Mouse (Mus musculus) brain, adult 2 months (tissue): ENCODE results near the gene Tmem262.

Experiments used
- DNase-seq: peaks from one replicate; pipeline ENCODE4 v3.0.0; 2011; ENCODE audit warnings: low read depth, low spot score

The Tmem262 gene

DNA sequence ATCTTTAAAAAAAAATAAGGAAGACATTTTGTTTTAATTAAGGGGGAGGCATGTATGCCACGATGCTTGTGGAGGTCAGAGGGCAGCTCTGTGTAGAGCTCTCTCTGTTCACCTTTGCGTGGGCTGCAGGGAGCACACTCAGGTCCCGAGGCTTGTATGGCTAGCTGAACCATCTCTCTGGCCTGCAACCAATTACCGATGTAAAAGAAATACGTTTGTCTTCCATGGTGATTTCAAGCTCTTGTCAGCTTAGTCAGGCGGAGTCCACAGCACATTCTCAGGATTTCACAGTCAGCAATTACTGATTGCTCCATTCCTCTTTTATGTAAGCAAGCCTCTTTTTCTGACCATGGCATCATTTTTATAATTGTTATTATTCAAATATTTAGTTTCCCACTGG, 21.4 kb downstream of the Tmem262 start:
- no peak for DNase-seq

DNA sequence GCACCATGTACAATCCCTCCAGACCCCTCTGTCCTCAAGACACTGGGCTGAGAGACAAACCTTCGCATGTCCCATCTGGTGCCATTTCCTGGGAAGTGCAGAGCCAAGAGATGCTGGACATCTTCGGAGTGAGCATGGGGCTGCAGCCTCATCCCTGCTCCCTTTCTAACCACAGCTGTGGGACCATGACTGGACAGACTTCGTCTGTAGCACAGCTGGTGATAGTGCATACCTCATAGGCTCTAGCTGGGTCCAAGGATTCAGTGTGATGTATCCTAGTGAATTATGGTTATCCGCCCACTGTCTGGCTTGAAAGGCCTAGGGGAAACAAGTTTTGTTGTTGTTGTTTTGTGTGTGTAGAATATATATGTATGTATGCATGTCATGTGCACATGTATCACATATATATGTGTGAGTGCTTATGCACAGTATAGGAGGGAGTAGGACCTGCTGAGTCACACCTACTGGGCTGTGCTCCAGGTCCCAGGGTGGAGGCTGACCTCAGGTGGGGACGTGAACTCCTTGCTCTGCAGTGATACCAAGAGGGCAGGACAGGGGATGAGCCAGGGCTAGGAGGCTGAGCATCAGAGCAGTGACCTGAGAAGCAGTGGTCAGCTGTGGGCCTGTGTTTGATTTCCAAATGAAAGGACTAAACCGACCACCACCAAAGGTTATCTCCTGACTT, 22.5 kb downstream of the Tmem262 start:
- DNase-seq = no peak

DNA sequence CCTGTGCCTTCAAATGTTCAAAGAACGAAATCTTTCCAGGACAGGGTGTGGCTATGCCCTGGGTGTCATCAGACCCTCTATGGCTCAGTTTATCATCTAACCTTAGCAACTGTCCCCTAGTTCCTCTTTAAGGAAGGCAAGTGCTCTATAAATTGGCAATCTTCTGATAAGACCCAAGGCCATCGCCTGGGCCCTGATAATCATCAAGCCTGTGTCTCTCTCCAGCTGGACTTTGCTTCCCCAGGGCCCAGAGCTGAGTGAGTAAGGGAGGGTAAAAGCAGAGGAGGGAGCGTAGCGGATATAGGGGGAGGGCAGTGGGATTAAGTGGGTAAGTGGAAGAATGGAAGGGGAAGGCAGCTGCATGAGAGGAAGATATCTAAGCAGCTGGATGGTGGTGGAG, 24.6 kb downstream of the Tmem262 start:
- DNase-seq = no peak

DNA sequence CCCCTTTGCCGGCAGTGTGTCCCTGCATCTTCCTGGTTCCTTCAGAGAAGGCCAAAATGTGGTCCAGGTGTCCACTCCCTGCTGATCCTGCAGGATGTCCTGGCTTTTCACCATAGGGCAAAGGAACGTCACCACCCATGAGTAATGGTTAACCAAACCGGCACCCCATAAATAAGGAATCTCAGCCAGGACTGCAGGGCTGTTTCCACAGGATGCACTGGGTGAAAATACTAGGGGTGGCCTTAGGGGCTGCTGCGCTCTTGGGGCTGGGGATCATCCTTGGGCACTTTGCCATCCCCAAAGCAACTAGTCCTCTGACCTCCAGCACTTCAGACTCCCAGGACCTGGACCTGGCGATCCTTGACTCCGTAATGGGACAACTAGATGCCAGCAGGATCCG, 25.8 kb downstream of the Tmem262 start, which contains the start of gene Naaladl1:
Gene Naaladl1, plus strand, starts transcription at position 197 of the 400 bp plus-strand sequence.
- DNase-seq = no peak

DNA sequence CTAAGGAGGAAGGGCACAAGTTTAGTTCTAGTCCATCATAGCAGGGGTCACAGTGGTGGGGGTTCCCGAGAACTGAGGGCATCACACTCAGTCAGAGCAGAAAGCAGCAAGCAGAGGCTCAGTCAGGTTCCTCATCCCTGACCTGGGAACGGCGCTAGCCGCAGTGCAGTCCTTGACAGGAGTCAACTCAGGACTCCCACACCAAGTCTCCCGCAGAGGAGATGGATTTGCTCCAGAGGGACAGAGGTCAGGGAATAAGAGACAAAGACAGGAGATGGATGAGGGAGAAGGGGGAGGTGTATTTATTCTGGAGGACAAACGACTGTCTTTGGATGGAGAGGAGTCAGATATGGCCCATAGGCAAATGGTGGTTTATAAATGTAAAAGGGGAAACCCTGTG, 33.3 kb downstream of the Tmem262 start:
- no peak for DNase-seq

GRCm38 (mm10) chr19:6116113-6116850, 36.4 kb downstream of the Tmem262 start:
- peak; percentile 69 for DNase-seq

- peak; percentile 43 for DNase-seq
These were observed 37.6 kb downstream of the Tmem262 start for GRCm38 (mm10) chr19:6117346-6117985.

- peak; percentile 98 for DNase-seq
These were observed 38.3 kb downstream of the Tmem262 start, which contains the start of gene Sac3d1 for GRCm38 (mm10) chr19:6117986-6118676. Gene Sac3d1 (minus strand): TSS chr19:6118650.

GRCm38 (mm10) chr19:6118677-6119185, 38.9 kb downstream of the Tmem262 start:
- no peak for DNase-seq

GRCm38 (mm10) chr19:6121761-6122160, 41.9 kb downstream of the Tmem262 start:
- DNase-seq = no peak

- DNase-seq = peak; percentile 28
These were observed 43.5 kb downstream of the Tmem262 start for GRCm38 (mm10) chr19:6123330-6123729.

DNA sequence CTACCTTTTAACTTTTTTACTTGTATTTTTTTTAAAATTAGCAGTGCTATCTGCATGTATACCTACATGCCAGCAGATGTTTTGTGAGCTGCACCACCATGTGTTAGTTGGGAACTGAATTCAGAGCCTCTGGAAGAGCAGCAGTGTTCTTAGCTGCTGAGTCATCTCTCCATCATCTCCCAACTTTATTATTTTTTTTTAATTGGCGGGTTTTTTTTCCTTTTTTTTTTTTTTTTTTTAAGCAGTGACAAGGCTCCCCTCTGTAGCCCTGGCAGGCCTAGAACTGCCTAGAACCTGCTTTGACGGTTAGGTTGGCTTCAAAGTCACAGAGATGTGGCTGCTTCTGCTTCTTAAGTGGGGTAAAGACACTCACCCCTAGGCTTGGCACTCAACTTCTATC, 45.1 kb downstream of the Tmem262 start:
- DNase-seq = no peak

GRCm38 (mm10) chr19:6126289-6126688, 46.5 kb downstream of the Tmem262 start:
- peak; percentile 62 for DNase-seq

- no peak for DNase-seq
These were observed 47.2 kb downstream of the Tmem262 start for GRCm38 (mm10) chr19:6126789-6127580.

- DNase-seq = peak; percentile 99
These were observed 48.0 kb downstream of the Tmem262 start, which contains the start of gene Snx15 for GRCm38 (mm10) chr19:6127760-6128341. Gene Snx15 (minus strand): TSS chr19:6128304.
